Mouse (Mus musculus): Measurements from ENCODE around the gene Zfp27. TPM values are rescaled to one million over a fixed set of nuclear protein-coding genes. Genes with fewer than 3 reads are reported as not detected.

The Zfp27 gene
- polyA plus RNA-seq (2017; shearing (Covaris generic)) = 2.4 TPM

GRCm38 (mm10) chr7:29905966-29906681 lies at the start of gene Zfp27:
Gene Zfp27, minus strand, starts transcription at chr7:29906572.

DNA sequence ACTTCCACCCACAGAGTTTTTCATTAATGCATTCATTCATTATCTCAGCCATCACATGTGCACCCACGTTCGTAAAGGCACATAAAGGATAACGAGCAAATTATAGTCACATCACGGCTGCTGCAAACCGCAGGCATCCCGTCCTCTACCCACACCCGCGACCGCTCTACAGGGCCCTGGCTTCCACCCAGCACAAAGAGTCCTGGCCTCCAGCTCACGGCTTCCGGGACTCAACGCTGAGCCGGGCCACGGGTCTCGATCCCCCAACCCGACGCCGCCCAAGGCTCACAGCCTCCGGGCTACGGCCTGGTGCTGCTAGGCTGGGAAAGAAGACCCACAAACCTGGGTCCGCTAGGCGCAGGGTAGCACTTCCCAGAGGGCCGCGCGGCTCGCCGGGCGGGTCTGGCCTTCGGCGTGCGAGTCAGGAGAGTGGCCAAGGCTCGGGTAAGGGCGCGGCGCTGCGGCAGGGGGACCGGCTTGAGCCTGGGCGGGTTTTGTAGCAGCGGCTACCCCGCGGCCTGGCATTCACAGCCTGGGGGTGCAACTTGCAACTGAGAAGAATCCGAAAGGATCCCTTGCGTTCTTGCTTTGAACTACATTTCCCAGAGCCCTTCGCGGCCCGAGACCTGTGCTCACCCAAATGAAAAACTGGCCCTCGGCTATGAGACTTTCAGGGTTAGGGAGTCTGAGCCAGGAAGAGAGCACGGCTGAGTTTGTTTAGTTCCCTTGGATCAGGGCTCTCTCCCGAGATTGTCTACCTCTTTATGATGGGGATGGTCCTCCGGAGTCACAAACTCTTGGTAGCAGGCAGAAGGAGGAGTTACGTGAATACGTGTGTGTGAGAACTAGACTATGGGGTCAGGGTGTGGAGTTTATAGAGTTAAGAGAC lies 47.4 kb upstream of the Zfp27 start, which contains the start of gene Zfp74:
TSS of gene Zfp74 (minus strand) at position 577 of the 889 bp plus-strand sequence.

GRCm38 (mm10) chr7:29908130-29908950 lies 2.0 kb upstream of the Zfp27 start, which contains the start of gene Zfp383:
Gene Zfp383, plus strand, starts transcription at chr7:29908223.

GRCm38 (mm10) chr7:29859532-29860517 lies 46.5 kb downstream of the Zfp27 start, which contains the start of gene Zfp420:
Gene Zfp420, plus strand, starts transcription at chr7:29859979.

DNA sequence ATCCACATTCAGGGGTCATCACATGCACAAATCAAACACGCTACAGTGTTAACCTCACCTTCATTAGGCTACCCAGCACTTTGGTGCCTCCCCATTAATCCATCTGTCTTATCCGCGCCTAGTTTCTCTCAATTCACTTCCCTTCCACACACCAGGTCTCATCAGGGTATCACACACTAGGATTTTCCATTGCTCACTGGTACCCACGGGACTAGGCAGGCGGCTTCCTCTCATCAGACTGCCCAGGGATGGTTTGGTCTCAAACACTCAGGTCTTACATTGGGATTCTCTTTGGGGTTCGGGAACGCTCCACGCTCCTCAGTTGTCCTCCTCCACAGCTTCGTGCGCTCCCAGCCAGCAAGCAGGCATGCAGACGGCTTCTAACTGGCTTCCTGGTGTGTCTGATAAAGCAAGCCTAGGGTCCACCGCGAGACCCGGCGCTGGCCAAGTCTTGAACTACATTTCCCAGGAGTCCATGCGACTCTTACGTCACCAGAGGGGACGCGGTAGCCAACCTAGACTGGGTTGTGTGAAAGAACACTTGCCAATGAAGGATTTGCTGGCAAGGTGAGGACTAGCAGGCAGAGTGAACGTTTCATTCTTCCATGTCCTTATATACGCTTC lies 53.0 kb downstream of the Zfp27 start, which contains the start of gene Zfp940:
TSS of gene Zfp940 (minus strand) at position 451 of the 624 bp plus-strand sequence.

Other genes with a start within 250 kb of the Zfp27 start
- not detected for gene Catsperg2, start 179.5 kb downstream of the Zfp27 start, polyA plus RNA-seq (2017; shearing (Covaris generic))
- 18.6 TPM for gene Zfp84, start 138.0 kb downstream of the Zfp27 start, polyA plus RNA-seq (2017; shearing (Covaris generic))
- not detected for gene Zfp30, start 122.6 kb downstream of the Zfp27 start, polyA plus RNA-seq (2017; shearing (Covaris generic))
- 8.3 TPM for gene Zfp790, start 90.5 kb downstream of the Zfp27 start, polyA plus RNA-seq (2017; shearing (Covaris generic))
- gene Zfp940, start 52.9 kb downstream of the Zfp27 start, polyA plus RNA-seq (2017; shearing (Covaris generic)) = 4.3 TPM
- 12.1 TPM for gene Zfp420, start 46.6 kb downstream of the Zfp27 start, polyA plus RNA-seq (2017; shearing (Covaris generic))
- gene Zfp383, start 1.7 kb upstream of the Zfp27 start, polyA plus RNA-seq (2017; shearing (Covaris generic)) = 1.00 TPM
- gene Zfp74, start 47.5 kb upstream of the Zfp27 start, polyA plus RNA-seq (2017; shearing (Covaris generic)) = 6.7 TPM
- gene Zfp568, start 77.4 kb upstream of the Zfp27 start, polyA plus RNA-seq (2017; shearing (Covaris generic)) = 8.8 TPM
- gene Zfp14, start 144.8 kb upstream of the Zfp27 start, polyA plus RNA-seq (2017; shearing (Covaris generic)) = 2.0 TPM
- 7.3 TPM for gene Zfp82, start 166.3 kb upstream of the Zfp27 start, polyA plus RNA-seq (2017; shearing (Covaris generic))
- gene Gm26920, start 183.8 kb upstream of the Zfp27 start, polyA plus RNA-seq (2017; shearing (Covaris generic)) = not detected
- 7.2 TPM for gene Zfp566, start 184.0 kb upstream of the Zfp27 start, polyA plus RNA-seq (2017; shearing (Covaris generic))
- gene Zfp260, start 188.2 kb upstream of the Zfp27 start, polyA plus RNA-seq (2017; shearing (Covaris generic)) = 54.9 TPM
- gene Zfp382, start 215.4 kb upstream of the Zfp27 start, polyA plus RNA-seq (2017; shearing (Covaris generic)) = 9.6 TPM

Data from naive thymus-derived CD4-positive, alpha-beta T cell, adult 5 months (primary cell).